Mouse (Mus musculus) megakaryocyte-erythroid progenitor cell, adult 5-6 weeks (primary cell): ENCODE measurements around the gene Krt15. TPM values are rescaled to one million over a fixed set of nuclear protein-coding genes. Genes with fewer than 3 reads are reported as not detected.

Experiments used
- ATAC-seq: replicated peaks from 2 replicates; pipeline ENCODE4 v1.8.0; 2016; ENCODE audit warnings: mild to moderate bottlenecking, inconsistent platforms; ENCODE audit not compliant: severe bottlenecking, poor library complexity, low FRiP score, low TSS enrichment
- total RNA-seq, 2 experiments: library from RNA; stranded (forward) in 1 of 2; stranded (reverse) in 1 of 2; fragments of 200-1000, 215-1000 nt in 1 of 2; fragments of >200 nt in 1 of 2; fragmentation: Nextera tagmentation in 1 of 2; gene quantifications; 2 replicates each; pipeline ENCODE4 v1.2.3; 2014 to 2017

Gene Krt15
- total RNA-seq (2014; fragmentation: Nextera tagmentation) (not detected in 2 replicates), total RNA-seq (2017) (not detected in 2 replicates)

GRCm38 (mm10) chr11:100135731-100136130 lies at the start of gene Krt15:
TSS of gene Krt15 (minus strand) at chr11:100135928.
- ATAC-seq, result no peak

- no peak for ATAC-seq
Measured at GRCm38 (mm10) chr11:100181725-100182124, 46.0 kb upstream of the Krt15 start.

- ATAC-seq, result no peak
Measured at GRCm38 (mm10) chr11:100179260-100179659, 43.5 kb upstream of the Krt15 start.

GRCm38 (mm10) chr11:100178307-100178706 lies 42.6 kb upstream of the Krt15 start:
- no peak for ATAC-seq

- ATAC-seq, result no peak
Measured at GRCm38 (mm10) chr11:100176791-100177190, 41.1 kb upstream of the Krt15 start.

- peak; percentile 77 for ATAC-seq
Measured at GRCm38 (mm10) chr11:100168765-100169762, 33.3 kb upstream of the Krt15 start.

GRCm38 (mm10) chr11:100168071-100168470 lies 32.3 kb upstream of the Krt15 start:
- no peak for ATAC-seq

GRCm38 (mm10) chr11:100164392-100164791 lies 28.7 kb upstream of the Krt15 start:
- no peak for ATAC-seq

GRCm38 (mm10) chr11:100157908-100158477 lies 22.3 kb upstream of the Krt15 start:
- ATAC-seq, result no peak

GRCm38 (mm10) chr11:100157331-100157730 lies 21.6 kb upstream of the Krt15 start:
- no peak for ATAC-seq

- ATAC-seq, result no peak
Measured at GRCm38 (mm10) chr11:100155497-100156255, 19.9 kb upstream of the Krt15 start.

- ATAC-seq, result no peak
Measured at GRCm38 (mm10) chr11:100148615-100149330, 13.0 kb upstream of the Krt15 start, which contains the start of gene Krt19. TSS of gene Krt19 (minus strand) at chr11:100148665.

GRCm38 (mm10) chr11:100147566-100148353 lies 12.0 kb upstream of the Krt15 start:
- ATAC-seq, result no peak

- no peak for ATAC-seq
Measured at GRCm38 (mm10) chr11:100145858-100146560, 10.3 kb upstream of the Krt15 start.

GRCm38 (mm10) chr11:100145104-100145503 lies 9.4 kb upstream of the Krt15 start:
- ATAC-seq, result no peak

- no peak for ATAC-seq
Measured at GRCm38 (mm10) chr11:100140966-100141365, 5.2 kb upstream of the Krt15 start.

GRCm38 (mm10) chr11:100139391-100139790 lies 3.7 kb upstream of the Krt15 start:
- ATAC-seq, result no peak

GRCm38 (mm10) chr11:100138809-100139208 lies 3.1 kb upstream of the Krt15 start:
- ATAC-seq, result no peak
